Mouse (Mus musculus) heart, embryonic 12.5 days (tissue): ENCODE measurements around the gene Cfap74. TPM values are rescaled to one million over a fixed set of nuclear protein-coding genes. Genes with fewer than 3 reads are reported as not detected.
"Not testable (repeated sequence)": the region's sequence is repeated elsewhere in the genome, so short reads cannot be mapped to it uniquely, and the experiment has no call there.

Experiments used
- ATAC-seq: fragments of 200-750 bp; cut with Nextera tagmentation; 2 replicates; pipeline ENCODE4 v1.8.0; 2017; ENCODE audit warnings: moderate TSS enrichment, moderate library complexity; ENCODE audit not compliant: insufficient number of reproducible peaks, low FRiP score
- H3K27ac ChIP-seq: fragments of 300-500 bp; sonication (generic); 2 replicates; pipeline ENCODE4 v1.5.1; 2016; ENCODE audit warnings: mild to moderate bottlenecking, moderate library complexity; ENCODE audit not compliant: poor library complexity, severe bottlenecking
- H3K27me3 ChIP-seq: fragments of 300-500 bp; sonication (generic); replicated peaks from 2 replicates; pipeline ENCODE4 v1.6.1; 2016; ENCODE audit warnings: mild to moderate bottlenecking, moderate library complexity
- H3K36me3 ChIP-seq: fragments of 300-500 bp; sonication (generic); 2 replicates; pipeline ENCODE4 v1.6.1; 2016; ENCODE audit warnings: mild to moderate bottlenecking, moderate library complexity
- H3K4me1 ChIP-seq: fragments of 300-500 bp; sonication (generic); replicated peaks from 2 replicates; pipeline ENCODE4 v1.6.1; 2016; ENCODE audit warnings: mild to moderate bottlenecking
- H3K4me2 ChIP-seq: fragments of 300-500 bp; sonication (generic); 2 replicates; pipeline ENCODE4 v1.6.1; 2016; ENCODE audit warnings: mild to moderate bottlenecking, moderate library complexity
- H3K4me3 ChIP-seq: fragments of 300-500 bp; sonication (generic); 2 replicates; pipeline ENCODE4 v1.5.1; 2016; ENCODE audit warnings: mild to moderate bottlenecking
- H3K9ac ChIP-seq: fragments of 300-500 bp; sonication (generic); 2 replicates; pipeline ENCODE4 v1.6.1; 2016; ENCODE audit warnings: mild to moderate bottlenecking, moderate library complexity
- H3K9me3 ChIP-seq: fragments of 300-500 bp; sonication (generic); replicated peaks from 2 replicates; pipeline ENCODE4 v1.6.1; 2016; ENCODE audit warnings: mild to moderate bottlenecking, moderate library complexity
- WGBS: fragments of 180-500 bp; shearing (Covaris S2); methylation state at CpG from one replicate; pipeline ENCODE4 v1.1.7; 2016; 5-methylcytosine and 5-hydroxymethylcytosine counted together
- polyA plus RNA-seq: library from polyadenylated mRNA; unstranded; fragments of >200 nt; fragmentation: Nextera tagmentation; extraction: Ambion mirVana; gene quantifications from 2 replicates; pipeline ENCODE4 v1.2.1, GENCODE M21; 2016

Gene Cfap74
- polyA plus RNA-seq, 1 experiment from 2014 or later, result 0.87 TPM

GRCm38 (mm10) chr4:155469590-155470262, 60.7 kb downstream of the Cfap74 start:
- H3K4me3 ChIP-seq, result peak overlapping the region; percentile 39; the same call in 1 of the 2 replicates
- H3K27ac ChIP-seq, result no peak overlapping the region
- H3K4me1 ChIP-seq, result peaks cover 19% of the 10 kb centered on the region
- ATAC-seq, result no peak
- no peak overlapping the region; the same call in 1 of the 2 replicates for H3K9ac ChIP-seq
- H3K36me3 ChIP-seq, result no peaks in the 10 kb centered on the region
- peak overlapping the region; percentile 71 for H3K4me2 ChIP-seq
- WGBS, result 71% methylated on average over 18 of the region's 18 CpGs
- H3K27me3 ChIP-seq, result peaks cover 64% of the 10 kb centered on the region
- no peaks in the 10 kb centered on the region for H3K9me3 ChIP-seq

- H3K4me1 ChIP-seq, result peaks cover 19% of the 10 kb centered on the region
- no peaks in the 10 kb centered on the region for H3K9me3 ChIP-seq
- no peak overlapping the region for H3K4me3 ChIP-seq
- peaks cover 57% of the 10 kb centered on the region for H3K27me3 ChIP-seq
- H3K4me2 ChIP-seq, result no peak overlapping the region
- 74% methylated on average over 16 of the region's 16 CpGs for WGBS
- H3K36me3 ChIP-seq, result no peaks in the 10 kb centered on the region
- H3K9ac ChIP-seq, result no peak overlapping the region
- no peak overlapping the region for H3K27ac ChIP-seq
- no peak for ATAC-seq
These were observed 61.4 kb downstream of the Cfap74 start for GRCm38 (mm10) chr4:155470263-155470953.

- Histone ChIP-seq H3K27ac (no peak overlapping the region), H3K36me3 (no peaks in the 10 kb centered on the region), H3K4me1 (peaks cover 19% of the 10 kb centered on the region), H3K9me3 (no peaks in the 10 kb centered on the region), H3K4me2 (no peak overlapping the region), H3K9ac (no peak overlapping the region), H3K27me3 (peaks cover 52% of the 10 kb centered on the region), H3K4me3 (no peak overlapping the region)
- WGBS, result 86% methylated on average over 7 of the region's 7 CpGs
- no peak for ATAC-seq
These were observed 62.0 kb downstream of the Cfap74 start for GRCm38 (mm10) chr4:155470997-155471396.

- 71% methylated on average over 7 of the region's 7 CpGs for WGBS
- Histone ChIP-seq H3K4me3 (no peak overlapping the region), H3K27me3 (peaks cover 48% of the 10 kb centered on the region), H3K4me1 (peaks cover 19% of the 10 kb centered on the region), H3K36me3 (no peaks in the 10 kb centered on the region), H3K4me2 (no peak overlapping the region), H3K9ac (no peak overlapping the region), H3K27ac (no peak overlapping the region), H3K9me3 (no peaks in the 10 kb centered on the region)
- ATAC-seq, result no peak
These were observed 62.4 kb downstream of the Cfap74 start for GRCm38 (mm10) chr4:155471406-155471805.

- Histone ChIP-seq H3K9ac (no peak overlapping the region), H3K4me3 (no peak overlapping the region), H3K9me3 (no peaks in the 10 kb centered on the region), H3K4me1 (peaks cover 19% of the 10 kb centered on the region), H3K27ac (no peak overlapping the region), H3K36me3 (no peaks in the 10 kb centered on the region), H3K27me3 (peaks cover 40% of the 10 kb centered on the region), H3K4me2 (no peak overlapping the region)
- 62% methylated on average over 3 of the region's 3 CpGs for WGBS
- ATAC-seq, result no peak
These were observed 63.8 kb downstream of the Cfap74 start for GRCm38 (mm10) chr4:155472716-155473290.

- no peaks in the 10 kb centered on the region for H3K36me3 ChIP-seq
- no peak overlapping the region for H3K4me2 ChIP-seq
- ATAC-seq, result peak; percentile 49
- H3K9me3 ChIP-seq, result no peaks in the 10 kb centered on the region
- no peak overlapping the region for H3K4me3 ChIP-seq
- WGBS, result 39% methylated on average over 5 of the region's 5 CpGs
- peaks cover 19% of the 10 kb centered on the region for H3K4me1 ChIP-seq
- peaks cover 35% of the 10 kb centered on the region for H3K27me3 ChIP-seq
- no peak overlapping the region for H3K27ac ChIP-seq
- no peak overlapping the region for H3K9ac ChIP-seq
These were observed 64.3 kb downstream of the Cfap74 start for GRCm38 (mm10) chr4:155473319-155473718.

- WGBS, result 47% methylated on average over 2 of the region's 2 CpGs
- not testable (repeated sequence) for H3K9ac ChIP-seq, ATAC-seq, H3K36me3 ChIP-seq, H3K9me3 ChIP-seq, H3K27ac ChIP-seq, H3K4me2 ChIP-seq, H3K4me3 ChIP-seq
- Histone ChIP-seq H3K4me1 (peaks cover 19% of the 10 kb centered on the region), H3K27me3 (peaks cover 30% of the 10 kb centered on the region)
These were observed 64.8 kb downstream of the Cfap74 start for GRCm38 (mm10) chr4:155473796-155474195.

GRCm38 (mm10) chr4:155481381-155482124, 72.6 kb downstream of the Cfap74 start:
- H3K4me3 ChIP-seq, result peak overlapping the region; percentile 26
- WGBS, result 18% methylated on average over 28 of the region's 28 CpGs
- H3K4me1 ChIP-seq, result peaks cover 10% of the 10 kb centered on the region
- no peaks in the 10 kb centered on the region for H3K36me3 ChIP-seq
- H3K9me3 ChIP-seq, result no peaks in the 10 kb centered on the region
- H3K4me2 ChIP-seq, result peak overlapping the region; percentile 65
- H3K9ac ChIP-seq, result 0 out of 2 replicates have a peak overlapping the region, but pooled peaks have one; percentile 24
- no peak overlapping the region for H3K27ac ChIP-seq
- H3K27me3 ChIP-seq, result no peaks in the 10 kb centered on the region; the same call in 1 of the 2 replicates
- peak; percentile 75 for ATAC-seq

- Histone ChIP-seq H3K4me3 (no peak overlapping the region), H3K4me2 (peak overlapping the region; percentile 65), H3K4me1 (peaks cover 16% of the 10 kb centered on the region), H3K9me3 (no peaks in the 10 kb centered on the region), H3K27me3 (no peaks in the 10 kb centered on the region; the same call in 1 of the 2 replicates), H3K36me3 (no peaks in the 10 kb centered on the region), H3K27ac (no peak overlapping the region), H3K9ac (no peak overlapping the region)
- no peak for ATAC-seq
- WGBS, result 84% methylated on average over 6 of the region's 6 CpGs
These were observed 73.1 kb downstream of the Cfap74 start for GRCm38 (mm10) chr4:155482125-155482480.

- Histone ChIP-seq H3K27me3 (no peaks in the 10 kb centered on the region), H3K27ac (no peak overlapping the region), H3K9me3 (no peaks in the 10 kb centered on the region), H3K4me2 (no peak overlapping the region), H3K4me3 (no peak overlapping the region), H3K9ac (no peak overlapping the region), H3K36me3 (no peaks in the 10 kb centered on the region), H3K4me1 (peaks cover 24% of the 10 kb centered on the region)
- 74% methylated on average over 8 of the region's 8 CpGs for WGBS
- ATAC-seq, result no peak
These were observed 73.9 kb downstream of the Cfap74 start for GRCm38 (mm10) chr4:155482733-155483540.
